Mouse (Mus musculus) midbrain, embryonic 12.5 days (tissue): Measurements from ENCODE around the gene Lrig1. TPM values are rescaled to one million over a fixed set of nuclear protein-coding genes. Genes with fewer than 3 reads are reported as not detected.

Source experiments
- ATAC-seq: fragments of 200-750 bp; cut with Nextera tagmentation; 2 replicates; pipeline ENCODE4 v1.8.0; 2017; ENCODE audit warnings: low read depth, moderate TSS enrichment, moderate library complexity; ENCODE audit not compliant: low FRiP score
- H3K27ac ChIP-seq: fragments of 300-500 bp; sonication (generic); replicated peaks from 2 replicates; pipeline ENCODE4 v1.5.1; 2016; ENCODE audit warnings: mild to moderate bottlenecking
- H3K27me3 ChIP-seq: fragments of 300-500 bp; sonication (generic); 2 replicates; pipeline ENCODE4 v1.6.1; 2016; ENCODE audit warnings: mild to moderate bottlenecking
- H3K36me3 ChIP-seq: fragments of 300-500 bp; sonication (generic); 2 replicates; pipeline ENCODE4 v1.6.1; 2016
- H3K4me1 ChIP-seq: fragments of 300-500 bp; sonication (generic); 2 replicates; pipeline ENCODE4 v1.6.1; 2016
- H3K4me2 ChIP-seq: fragments of 300-500 bp; sonication (generic); replicated peaks from 2 replicates; pipeline ENCODE4 v1.6.1; 2016; ENCODE audit warnings: mild to moderate bottlenecking, moderate library complexity
- H3K4me3 ChIP-seq: fragments of 300-500 bp; sonication (generic); 2 replicates; pipeline ENCODE4 v1.5.1; 2016; ENCODE audit warnings: mild to moderate bottlenecking
- H3K9ac ChIP-seq: fragments of 300-500 bp; sonication (generic); replicated peaks from 2 replicates; pipeline ENCODE4 v1.6.1; 2016; ENCODE audit warnings: mild to moderate bottlenecking, moderate library complexity
- H3K9me3 ChIP-seq: fragments of 300-500 bp; sonication (generic); 2 replicates; pipeline ENCODE4 v1.6.1; 2016; ENCODE audit warnings: mild to moderate bottlenecking
- WGBS: fragments of 180-500 bp; shearing (Covaris S2); methylation state at CpG from one replicate; pipeline ENCODE4 v1.1.7; 2016; 5-methylcytosine and 5-hydroxymethylcytosine counted together
- polyA plus RNA-seq: library from polyadenylated mRNA; unstranded; fragments of >200 nt; fragmentation: Nextera tagmentation; extraction: Ambion mirVana; gene quantifications from 2 replicates; pipeline ENCODE4 v1.2.1, GENCODE M21; 2016

Lrig1 gene
- polyA plus RNA-seq, 1 experiment from 2014 or later: 14.4 TPM

DNA sequence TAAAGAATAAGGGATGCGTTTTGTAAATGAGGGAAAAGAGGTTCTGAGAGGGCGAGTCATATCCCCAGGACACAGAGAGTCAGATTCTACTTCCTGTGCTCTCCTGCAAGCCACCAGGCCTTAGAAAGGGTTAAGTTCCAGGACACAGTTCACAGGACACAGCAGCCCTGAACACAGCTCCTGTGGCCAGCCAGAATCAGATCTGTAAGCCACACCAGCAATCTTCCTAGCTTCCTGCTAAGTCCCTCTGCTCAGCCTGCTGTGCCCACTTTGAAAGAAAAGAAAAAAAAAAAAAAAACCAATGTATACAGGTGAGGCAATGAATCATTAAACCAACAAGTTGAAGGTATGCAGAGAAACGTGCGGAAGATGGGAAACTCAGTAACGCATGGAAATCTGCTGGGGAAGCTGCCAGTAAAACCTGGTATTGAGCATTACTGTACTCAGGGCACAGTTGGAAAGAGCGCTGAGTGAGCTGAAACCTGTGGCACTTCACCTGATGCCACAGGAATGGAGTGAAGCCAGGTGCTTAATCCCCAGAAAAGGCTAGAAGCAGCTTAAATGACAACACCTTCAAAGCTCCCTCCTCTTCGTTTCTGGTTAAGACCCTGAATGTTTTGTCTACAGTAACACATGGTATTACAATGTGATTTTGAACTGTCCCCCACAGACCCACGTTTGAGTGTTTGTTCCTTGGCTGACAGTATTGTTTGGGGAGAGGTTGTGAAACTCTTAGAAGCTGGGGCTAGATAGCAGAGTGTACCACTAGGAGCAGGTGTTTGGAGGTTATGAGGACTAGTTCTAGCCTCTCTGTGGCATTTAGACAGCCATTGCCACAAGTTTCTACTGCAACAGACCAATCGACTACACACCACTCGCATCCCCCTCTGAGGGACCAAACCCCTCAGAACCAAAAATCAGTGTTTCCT is 46.3 kb downstream of the Lrig1 start:
- H3K4me3 ChIP-seq: no peak overlapping the region
- H3K4me1 ChIP-seq: peaks cover 69% of the 10 kb centered on the region
- H3K4me2 ChIP-seq: no peak overlapping the region
- H3K9me3 ChIP-seq: no peaks in the 10 kb centered on the region
- H3K36me3 ChIP-seq: no peaks in the 10 kb centered on the region
- ATAC-seq: no peak
- H3K9ac ChIP-seq: no peak overlapping the region
- 78% methylated on average over 10 of the region's 10 CpGs for WGBS
- no peak overlapping the region for H3K27ac ChIP-seq
- H3K27me3 ChIP-seq: no peaks in the 10 kb centered on the region

DNA sequence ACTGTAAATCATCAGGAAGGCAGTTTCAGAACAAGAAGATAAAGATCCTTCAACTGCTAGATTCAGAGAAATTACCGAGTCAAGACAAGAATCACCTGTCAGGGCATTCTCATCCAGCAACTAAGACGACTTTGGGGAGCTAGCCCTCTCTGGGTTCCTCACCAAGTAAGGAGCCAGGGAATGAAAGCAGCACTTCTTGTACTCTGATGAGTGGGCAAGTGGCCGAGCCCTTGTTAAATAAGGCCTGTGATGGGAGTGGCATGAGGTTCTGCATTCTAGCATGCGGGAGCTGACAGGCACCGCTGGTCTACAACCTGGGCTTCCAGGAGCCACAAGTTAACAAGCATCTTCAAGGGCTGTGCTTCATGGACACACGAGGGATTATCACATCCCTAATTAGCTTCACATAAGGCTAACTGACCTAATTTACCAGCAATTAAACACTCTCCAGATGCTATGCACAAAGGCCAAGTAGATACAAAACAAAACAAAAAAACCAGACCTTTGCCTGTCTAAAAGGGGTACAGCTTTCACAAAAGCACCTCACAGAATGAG is 47.2 kb downstream of the Lrig1 start:
- peaks cover 78% of the 10 kb centered on the region for H3K4me1 ChIP-seq
- H3K9me3 ChIP-seq: no peaks in the 10 kb centered on the region
- no peaks in the 10 kb centered on the region for H3K36me3 ChIP-seq
- H3K9ac ChIP-seq: no peak overlapping the region
- no peak overlapping the region for H3K27ac ChIP-seq
- ATAC-seq: no peak
- H3K4me2 ChIP-seq: no peak overlapping the region
- H3K4me3 ChIP-seq: no peak overlapping the region
- 80% methylated on average over 6 of the region's 6 CpGs for WGBS
- no peaks in the 10 kb centered on the region for H3K27me3 ChIP-seq

DNA sequence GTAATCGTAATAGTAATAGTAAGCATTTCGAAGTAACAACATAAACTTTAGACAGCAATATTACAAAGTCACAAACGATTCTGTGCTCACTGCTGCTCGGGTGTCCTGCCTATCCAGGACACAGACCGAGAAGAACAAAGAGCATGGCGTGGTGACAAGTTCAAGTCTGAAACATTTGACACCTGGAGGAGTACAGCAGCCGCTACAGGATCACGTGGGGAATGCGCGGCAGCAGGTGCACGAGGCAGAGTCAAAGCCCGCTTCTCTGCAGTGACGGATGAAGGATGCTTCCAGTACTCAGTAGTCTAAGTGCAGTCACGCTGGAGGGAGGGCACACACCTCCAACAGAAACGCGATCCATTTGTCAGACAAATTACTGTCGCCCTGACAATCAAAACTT is 48.4 kb downstream of the Lrig1 start:
- Histone ChIP-seq H3K27ac (no peak overlapping the region), H3K9me3 (no peaks in the 10 kb centered on the region), H3K4me3 (no peak overlapping the region), H3K9ac (no peak overlapping the region), H3K36me3 (no peaks in the 10 kb centered on the region), H3K4me1 (peaks cover 80% of the 10 kb centered on the region), H3K27me3 (no peaks in the 10 kb centered on the region), H3K4me2 (no peak overlapping the region)
- WGBS: 89% methylated on average over 17 of the region's 17 CpGs
- ATAC-seq: no peak

DNA sequence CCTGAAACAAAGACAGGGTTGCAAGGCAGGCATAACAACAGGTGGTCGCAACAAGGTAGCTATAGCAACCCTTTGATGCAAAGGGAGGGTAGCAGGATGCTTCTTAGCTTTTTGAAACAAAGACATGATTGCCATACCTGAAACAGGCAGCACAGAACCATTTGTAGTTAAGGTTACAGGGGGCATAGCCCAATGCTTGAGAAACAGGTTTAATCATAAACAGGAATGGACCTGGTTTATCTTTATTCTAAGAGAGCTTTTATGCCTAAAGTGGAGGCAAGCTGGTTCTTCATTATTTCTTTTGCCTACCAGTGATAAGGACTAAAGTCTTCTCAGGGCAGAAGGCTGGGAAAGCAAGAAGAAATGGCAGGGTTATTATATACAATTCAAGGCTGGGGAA is 50.3 kb downstream of the Lrig1 start:
- 63% methylated on average over 1 of the region's 1 CpGs for WGBS
- Histone ChIP-seq H3K36me3 (no peaks in the 10 kb centered on the region), H3K27me3 (no peaks in the 10 kb centered on the region), H3K9ac (no peak overlapping the region), H3K4me2 (no peak overlapping the region), H3K4me1 (peaks cover 70% of the 10 kb centered on the region), H3K27ac (no peak overlapping the region), H3K9me3 (no peaks in the 10 kb centered on the region), H3K4me3 (no peak overlapping the region)
- ATAC-seq: no peak

DNA sequence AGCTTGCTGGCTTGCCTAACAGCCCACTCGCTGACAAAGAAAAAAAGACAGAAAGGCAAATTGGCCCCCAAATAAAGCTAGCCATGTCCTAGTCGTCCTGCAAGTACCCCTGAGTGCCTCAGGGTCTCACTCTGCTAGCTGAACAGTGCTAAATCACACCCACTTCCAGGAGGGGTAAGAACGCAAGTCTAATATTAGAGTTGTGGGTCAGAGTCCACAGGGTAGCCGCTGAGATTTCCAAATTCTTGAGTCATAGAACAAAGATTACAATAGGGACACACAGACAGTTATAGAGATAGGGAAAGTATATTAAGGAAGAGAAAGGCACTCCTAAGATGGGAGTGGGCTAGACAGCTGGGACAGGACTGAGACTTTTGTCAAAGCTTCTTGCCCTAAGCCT is 51.5 kb downstream of the Lrig1 start:
- Histone ChIP-seq H3K4me1 (peaks cover 68% of the 10 kb centered on the region), H3K9ac (no peak overlapping the region), H3K9me3 (no peaks in the 10 kb centered on the region), H3K4me2 (0 out of 2 replicates have a peak overlapping the region, but pooled peaks have one; percentile 12), H3K27me3 (no peaks in the 10 kb centered on the region), H3K27ac (peak overlapping the region; percentile 64), H3K36me3 (no peaks in the 10 kb centered on the region), H3K4me3 (no peak overlapping the region)
- WGBS: 44% methylated on average over 4 of the region's 4 CpGs
- ATAC-seq: no peak

DNA sequence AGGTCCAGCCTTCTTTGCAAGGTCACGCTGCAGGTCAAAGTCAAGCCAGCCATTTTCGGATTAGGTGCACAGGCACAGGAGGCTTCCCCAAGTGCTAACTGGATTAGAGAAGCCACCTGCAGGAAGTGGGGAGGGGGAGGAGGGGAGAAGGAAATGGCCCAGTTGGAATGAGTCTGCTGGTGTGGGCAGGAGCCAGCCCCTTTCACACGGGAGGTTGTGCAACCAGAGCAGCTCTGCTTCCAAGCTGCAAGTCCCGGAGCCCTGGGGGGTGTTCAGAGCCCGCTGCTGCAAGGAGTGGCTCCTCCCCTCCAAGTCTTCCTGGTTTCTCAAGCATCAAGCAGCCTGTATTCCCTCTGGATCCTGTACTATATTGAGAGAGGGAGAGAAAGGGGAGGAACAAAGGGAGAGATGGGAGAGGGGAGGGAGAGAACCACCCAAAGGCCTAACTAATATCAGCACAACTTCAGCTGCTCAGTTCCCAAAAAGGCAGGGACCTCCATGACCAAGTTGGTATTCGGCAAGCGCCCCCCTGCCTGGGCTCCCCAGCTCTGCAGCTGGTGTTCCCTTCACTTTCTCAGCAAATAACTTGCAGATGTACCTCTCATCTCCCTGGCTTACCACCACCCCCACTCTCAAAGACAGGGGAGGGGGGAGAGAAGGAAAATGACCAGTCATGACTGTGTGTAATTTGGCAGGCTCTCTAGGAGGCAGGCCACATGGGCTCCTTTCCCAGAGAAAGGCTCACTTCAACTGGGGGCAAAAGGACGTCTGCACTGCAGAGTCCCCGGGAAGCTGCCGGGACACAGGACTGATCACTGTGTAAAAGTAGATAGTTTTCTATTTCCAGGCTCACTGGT is 52.2 kb downstream of the Lrig1 start:
- no peak overlapping the region for H3K4me3 ChIP-seq
- peak overlapping the region; percentile 12 for H3K4me2 ChIP-seq
- peaks cover 61% of the 10 kb centered on the region for H3K4me1 ChIP-seq
- WGBS: 14% methylated on average over 10 of the region's 10 CpGs
- no peaks in the 10 kb centered on the region for H3K27me3 ChIP-seq
- peaks cover 4% of the 10 kb centered on the region; the same call in 1 of the 2 replicates for H3K36me3 ChIP-seq
- ATAC-seq: peak; percentile 76
- peak overlapping the region; percentile 26; the same call in 1 of the 2 replicates for H3K9ac ChIP-seq
- H3K9me3 ChIP-seq: no peaks in the 10 kb centered on the region
- H3K27ac ChIP-seq: peak overlapping the region; percentile 64

DNA sequence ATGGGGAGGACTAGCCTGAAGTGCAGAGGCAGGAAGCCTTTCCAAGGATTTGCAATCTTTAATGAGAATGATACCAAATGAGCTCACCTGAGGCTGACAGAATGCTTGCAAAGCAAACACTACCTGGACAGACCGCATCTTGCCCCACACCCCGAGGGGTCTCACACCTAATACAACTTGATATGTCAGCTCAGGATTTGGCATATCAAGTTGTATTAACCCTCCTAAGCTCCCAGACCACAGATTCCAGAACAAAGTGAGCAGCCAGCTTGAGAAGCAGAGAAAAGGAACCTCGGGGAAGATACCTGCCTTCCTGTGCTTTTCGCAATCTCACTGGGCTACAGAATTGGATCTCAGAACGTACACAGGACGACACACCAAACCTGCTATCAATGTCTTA is 53.1 kb downstream of the Lrig1 start:
- no peak for ATAC-seq
- no peak overlapping the region for H3K4me3 ChIP-seq
- H3K36me3 ChIP-seq: peaks cover 4% of the 10 kb centered on the region; the same call in 1 of the 2 replicates
- H3K27ac ChIP-seq: no peak overlapping the region
- H3K4me2 ChIP-seq: no peak overlapping the region
- H3K9ac ChIP-seq: no peak overlapping the region
- H3K27me3 ChIP-seq: no peaks in the 10 kb centered on the region
- H3K4me1 ChIP-seq: peaks cover 52% of the 10 kb centered on the region
- H3K9me3 ChIP-seq: no peaks in the 10 kb centered on the region
- WGBS: 77% methylated on average over 6 of the region's 6 CpGs

DNA sequence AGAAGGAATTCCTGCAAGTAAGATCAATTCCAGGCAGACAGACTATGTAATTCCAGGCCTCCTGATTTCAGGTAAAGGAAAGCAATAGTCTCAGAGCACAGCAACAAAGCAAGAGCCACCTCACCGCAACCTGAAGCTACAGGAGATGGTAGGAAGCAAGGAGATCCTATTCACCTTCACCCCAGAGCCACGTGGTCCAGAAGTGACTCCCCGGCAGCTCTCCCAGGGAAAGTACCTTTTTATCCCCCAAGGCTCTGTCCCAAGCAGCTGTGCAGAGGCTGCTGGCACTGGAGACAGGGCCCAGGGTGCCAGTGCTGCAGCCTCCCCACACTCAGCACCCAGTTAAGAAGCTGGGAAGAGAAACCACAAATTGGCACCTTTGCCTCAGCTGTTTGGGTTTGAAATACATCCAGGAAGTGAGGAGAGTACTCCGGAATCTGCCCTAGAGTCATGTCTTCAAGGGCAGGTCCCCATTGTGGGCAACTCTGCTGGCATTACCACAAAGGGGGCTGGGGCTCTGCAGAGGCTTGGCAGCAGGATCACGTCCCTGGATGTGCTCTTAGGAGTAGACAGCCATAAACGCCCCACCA is 53.6 kb downstream of the Lrig1 start:
- no peak overlapping the region for H3K9ac ChIP-seq
- 0 out of 2 replicates have a peak overlapping the region, but pooled peaks have one; percentile 30 for H3K27ac ChIP-seq
- WGBS: 79% methylated on average over 6 of the region's 6 CpGs
- ATAC-seq: no peak
- no peaks in the 10 kb centered on the region for H3K9me3 ChIP-seq
- no peak overlapping the region for H3K4me2 ChIP-seq
- H3K4me3 ChIP-seq: no peak overlapping the region
- H3K4me1 ChIP-seq: peaks cover 50% of the 10 kb centered on the region
- H3K27me3 ChIP-seq: no peaks in the 10 kb centered on the region
- peaks cover 4% of the 10 kb centered on the region; the same call in 1 of the 2 replicates for H3K36me3 ChIP-seq

DNA sequence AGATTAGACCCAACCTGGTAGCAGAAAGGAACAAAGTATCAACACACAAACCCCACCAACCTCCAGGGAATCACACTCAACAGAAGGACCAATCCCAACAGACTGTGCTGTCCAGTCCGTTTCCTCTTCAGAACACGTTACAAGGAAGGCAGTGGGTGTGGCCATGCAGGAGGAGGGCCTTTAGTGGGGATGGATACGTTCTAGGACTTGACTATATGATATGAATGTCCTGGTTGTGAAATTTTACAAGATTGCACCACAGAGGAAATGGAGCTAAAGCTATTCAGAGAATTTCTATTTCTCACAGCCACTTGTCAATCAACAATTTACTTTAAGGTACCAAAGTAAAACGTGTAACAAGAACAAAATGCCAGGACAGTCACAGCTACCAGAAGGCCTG is 54.2 kb downstream of the Lrig1 start:
- peaks cover 44% of the 10 kb centered on the region for H3K4me1 ChIP-seq
- no peak overlapping the region for H3K27ac ChIP-seq
- no peak overlapping the region for H3K4me2 ChIP-seq
- H3K27me3 ChIP-seq: no peaks in the 10 kb centered on the region
- H3K36me3 ChIP-seq: peaks cover 4% of the 10 kb centered on the region; the same call in 1 of the 2 replicates
- H3K9me3 ChIP-seq: no peaks in the 10 kb centered on the region
- 59% methylated on average over 4 of the region's 4 CpGs for WGBS
- ATAC-seq: no peak
- no peak overlapping the region for H3K4me3 ChIP-seq
- no peak overlapping the region for H3K9ac ChIP-seq

DNA sequence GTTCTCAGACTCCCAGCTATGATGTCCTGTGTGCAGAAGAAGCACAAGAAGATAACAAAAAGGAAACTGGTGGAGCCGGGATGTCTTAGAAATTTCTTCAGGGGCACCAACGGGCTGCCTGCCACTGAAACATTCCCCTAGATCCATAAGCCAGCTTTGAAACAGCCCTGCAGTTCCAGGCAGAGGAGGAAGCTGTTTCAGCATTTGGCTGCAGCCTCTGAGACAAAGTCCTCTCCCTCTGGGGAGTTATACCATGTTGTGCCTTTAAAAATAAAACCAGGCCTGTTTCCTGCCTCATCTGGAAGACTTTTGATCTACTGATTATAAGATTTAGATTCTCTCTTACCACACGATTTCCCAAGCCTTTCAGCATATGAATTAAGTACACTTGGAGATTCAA is 55.3 kb downstream of the Lrig1 start:
- Histone ChIP-seq H3K4me1 (peaks cover 43% of the 10 kb centered on the region), H3K36me3 (peaks cover 4% of the 10 kb centered on the region; the same call in 1 of the 2 replicates), H3K27me3 (no peaks in the 10 kb centered on the region), H3K4me2 (no peak overlapping the region), H3K9ac (no peak overlapping the region), H3K27ac (no peak overlapping the region), H3K4me3 (no peak overlapping the region), H3K9me3 (no peaks in the 10 kb centered on the region)
- ATAC-seq: no peak
- 76% methylated on average over 3 of the region's 3 CpGs for WGBS

DNA sequence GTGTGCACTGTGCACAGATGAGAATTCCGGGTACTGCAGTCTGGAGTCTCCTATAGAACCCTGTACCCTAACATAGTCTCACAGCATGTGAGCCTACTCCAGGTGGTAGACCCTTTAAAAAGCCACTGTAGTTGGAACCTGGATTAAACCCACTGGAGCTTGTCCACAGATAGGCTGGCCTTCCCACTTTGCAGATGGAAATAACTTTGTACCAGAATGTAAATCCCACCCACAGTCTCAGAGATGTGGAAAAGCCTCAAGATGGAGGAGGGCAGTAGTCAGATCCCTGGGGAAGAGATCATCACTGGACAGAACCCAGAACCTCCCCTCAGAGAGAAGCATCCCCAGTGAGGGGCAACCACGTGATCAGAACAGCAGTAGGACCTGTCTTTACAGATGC is 56.0 kb downstream of the Lrig1 start:
- Histone ChIP-seq H3K27me3 (no peaks in the 10 kb centered on the region), H3K36me3 (peaks cover 4% of the 10 kb centered on the region; the same call in 1 of the 2 replicates), H3K9me3 (no peaks in the 10 kb centered on the region), H3K27ac (no peak overlapping the region), H3K4me3 (no peak overlapping the region), H3K4me1 (peaks cover 37% of the 10 kb centered on the region), H3K4me2 (no peak overlapping the region), H3K9ac (no peak overlapping the region)
- 91% methylated on average over 2 of the region's 2 CpGs for WGBS
- ATAC-seq: no peak
